Mouse (Mus musculus) thymus, adult 2 months (tissue): ENCODE data around the gene Ppie. TPM values are rescaled to one million over a fixed set of nuclear protein-coding genes. Genes with fewer than 3 reads are reported as not detected.
A peak's percentile ranks its signal among the peaks of the same experiment; 100 is the strongest.
"Not testable (repeated sequence)": the region's sequence is repeated elsewhere in the genome, so short reads cannot be mapped to it uniquely, and the experiment has no call there.

Experiments used
- DNase-seq: peaks from one replicate; pipeline ENCODE4 v3.0.0; 2021
- H3K27ac ChIP-seq: fragments of 200-500 bp; 2 replicates; pipeline ENCODE4 v1.5.1; 2012; ENCODE audit warnings: low read length, control low read depth; ENCODE audit not compliant: control insufficient read depth, insufficient read depth
- H3K27me3 ChIP-seq: fragments of 200-500 bp; 2 replicates; pipeline ENCODE4 v1.6.1; 2012; ENCODE audit warnings: mild to moderate bottlenecking, low read length, moderate library complexity, mixed read lengths; ENCODE audit not compliant: control insufficient read depth, insufficient read depth
- H3K36me3 ChIP-seq: fragments of 200-500 bp; 2 replicates; pipeline ENCODE4 v1.6.1; 2012; ENCODE audit warnings: mild to moderate bottlenecking, low read length, moderate library complexity; ENCODE audit not compliant: control insufficient read depth, insufficient read depth
- H3K4me1 ChIP-seq: fragments of 200-500 bp; replicated peaks from 2 replicates; pipeline ENCODE4 v1.6.1; 2012; ENCODE audit warnings: low read length; ENCODE audit not compliant: control insufficient read depth, insufficient read depth
- H3K4me3 ChIP-seq: fragments of 200-500 bp; 2 replicates; pipeline ENCODE4 v1.5.1; 2012; ENCODE audit warnings: mild to moderate bottlenecking, low read length, control low read depth, moderate library complexity; ENCODE audit not compliant: control insufficient read depth, insufficient read depth
- CTCF ChIP-seq: fragments of 200-500 bp; IDR thresholded peaks from 2 replicates; pipeline ENCODE4 v1.5.1; 2012; ENCODE audit warnings: mild to moderate bottlenecking, control low read depth, low read length, moderate library complexity, borderline replicate concordance; ENCODE audit not compliant: control insufficient read depth, poor library complexity, insufficient read depth; ENCODE audit errors: extremely low read depth
- POLR2A ChIP-seq: fragments of 200-500 bp; IDR thresholded peaks from 2 replicates; pipeline ENCODE4 v1.6.1; 2012; ENCODE audit warnings: mild to moderate bottlenecking, low read length, control low read depth, moderate library complexity; ENCODE audit not compliant: control insufficient read depth, poor library complexity, insufficient read depth; ENCODE audit errors: extremely low read depth
- WGBS: fragments of 180-500 bp; shearing (Covaris S2); methylation state at CpG from one replicate; pipeline ENCODE4 v1.1.7; 2018; 5-methylcytosine and 5-hydroxymethylcytosine counted together
- polyA plus RNA-seq: library from polyadenylated mRNA; depleted of rRNA; stranded (reverse); fragments of >200 nt; gene quantifications from 2 replicates; pipeline ENCODE4 v1.2.3, GENCODE M21; 2012

The Ppie gene
- polyA plus RNA-seq, 1 experiment, result 26.1 TPM

DNA sequence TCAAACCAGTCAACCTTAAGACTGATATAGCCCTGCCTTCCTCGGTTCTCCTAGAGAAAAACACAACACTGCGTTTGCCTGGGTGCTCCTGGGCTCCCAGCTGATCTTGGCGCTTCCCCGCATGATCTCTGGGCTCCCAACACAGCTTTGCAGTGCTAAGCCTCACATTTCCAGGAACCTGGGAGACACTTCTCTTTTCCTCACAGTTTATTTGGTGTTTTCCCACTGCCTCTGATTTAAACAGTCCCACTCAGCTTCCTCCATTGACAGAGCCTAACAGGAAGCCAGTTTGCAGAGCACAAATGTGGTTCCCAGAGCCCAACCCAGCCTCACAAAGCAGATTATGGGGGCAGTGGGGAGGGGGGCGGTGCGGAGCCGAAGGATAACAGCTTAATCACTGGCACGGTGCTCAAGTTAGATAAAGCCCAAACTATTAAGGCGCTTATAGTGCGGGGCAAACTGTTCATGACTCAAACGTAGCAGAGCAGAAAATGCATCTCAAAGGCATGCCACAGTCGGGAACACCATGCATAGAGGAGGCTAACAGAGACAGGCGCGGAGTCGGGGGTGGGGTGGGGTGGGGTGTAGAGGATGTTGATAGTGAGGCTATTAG is 22.7 kb upstream of the Ppie start:
- no peak overlapping the region for H3K4me3 ChIP-seq
- DNase-seq, result no peak
- H3K27me3 ChIP-seq, result no peaks in the 10 kb centered on the region
- no peaks in the 10 kb centered on the region for H3K36me3 ChIP-seq
- no peak for TF ChIP-seq CTCF
- TF ChIP-seq POLR2A, result no peak
- WGBS, result 15% methylated on average over 15 of the region's 15 CpGs
- H3K4me1 ChIP-seq, result no peaks in the 10 kb centered on the region
- H3K27ac ChIP-seq, result no peak overlapping the region

DNA sequence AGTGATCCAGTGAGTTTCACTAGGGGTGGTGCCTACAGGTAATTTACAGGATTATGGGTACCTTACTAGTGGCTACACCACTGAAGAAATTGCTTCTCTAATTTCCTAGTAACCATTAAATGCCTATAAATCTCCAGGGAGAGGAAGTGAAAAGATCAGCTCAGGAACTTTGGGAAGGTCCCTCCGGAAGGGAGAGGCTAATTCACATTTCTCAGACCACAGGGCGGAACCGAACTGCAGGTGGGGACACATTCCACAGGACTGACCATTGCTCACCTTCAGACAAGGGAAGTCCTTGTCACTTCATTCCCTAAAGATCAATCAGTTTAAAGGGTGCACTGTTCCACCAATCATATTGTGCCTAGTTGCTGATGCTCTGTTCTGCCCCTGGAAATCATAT is 21.5 kb upstream of the Ppie start:
- H3K27ac ChIP-seq, H3K4me3 ChIP-seq, H3K4me1 ChIP-seq, H3K27me3 ChIP-seq, H3K36me3 ChIP-seq, DNase-seq: not testable (repeated sequence)
- 92% methylated on average over 3 of the region's 3 CpGs for WGBS

DNA sequence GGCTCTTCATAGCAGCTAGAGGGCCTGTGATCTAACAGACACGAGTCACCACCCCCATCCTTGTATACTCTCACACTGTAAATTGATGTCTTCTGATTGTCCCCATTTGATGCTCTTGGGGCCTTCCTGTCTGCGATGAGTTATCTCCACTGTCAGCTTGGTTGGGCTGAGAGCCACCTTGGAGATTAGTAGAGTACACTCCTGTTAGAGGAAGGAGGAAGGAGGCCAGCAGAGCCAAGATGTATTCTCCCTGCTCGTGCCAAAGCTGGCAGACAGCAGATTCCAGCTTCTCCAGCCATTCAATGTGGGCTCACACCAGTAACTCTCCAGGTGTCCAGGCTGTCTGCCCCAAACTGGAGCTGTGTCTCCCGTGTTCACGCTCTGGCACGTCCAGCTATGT is 20.8 kb upstream of the Ppie start:
- TF ChIP-seq CTCF (no peak), POLR2A (no peak)
- H3K27me3 ChIP-seq, result no peaks in the 10 kb centered on the region
- H3K27ac ChIP-seq, result no peak overlapping the region
- no peak for DNase-seq
- 85% methylated on average over 6 of the region's 6 CpGs for WGBS
- no peaks in the 10 kb centered on the region for H3K36me3 ChIP-seq
- no peak overlapping the region for H3K4me3 ChIP-seq
- H3K4me1 ChIP-seq, result no peaks in the 10 kb centered on the region

DNA sequence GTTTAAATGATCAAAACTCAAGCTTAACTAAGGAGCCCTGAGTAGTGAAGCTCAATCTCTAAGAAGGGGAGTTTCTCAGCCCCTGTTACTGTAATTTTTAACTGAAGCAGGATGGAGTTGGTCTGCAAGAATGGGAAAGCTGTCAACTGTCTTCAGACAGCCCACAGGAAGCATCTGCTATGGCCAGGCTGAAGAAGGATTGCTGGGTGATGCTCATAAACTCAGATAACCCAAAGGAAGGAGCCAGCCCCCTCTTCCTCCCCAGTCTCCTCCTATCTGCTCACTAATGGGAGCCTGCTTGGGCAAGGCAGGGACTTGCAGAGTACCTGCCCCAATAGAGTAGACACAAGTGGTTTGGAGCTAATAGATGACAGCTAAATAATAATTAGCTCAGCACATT is 16.1 kb upstream of the Ppie start:
- Histone ChIP-seq H3K4me1 (no peaks in the 10 kb centered on the region), H3K36me3 (no peaks in the 10 kb centered on the region), H3K4me3 (no peak overlapping the region), H3K27ac (no peak overlapping the region), H3K27me3 (no peaks in the 10 kb centered on the region)
- TF ChIP-seq CTCF, result no peak
- TF ChIP-seq POLR2A, result no peak
- DNase-seq, result no peak

DNA sequence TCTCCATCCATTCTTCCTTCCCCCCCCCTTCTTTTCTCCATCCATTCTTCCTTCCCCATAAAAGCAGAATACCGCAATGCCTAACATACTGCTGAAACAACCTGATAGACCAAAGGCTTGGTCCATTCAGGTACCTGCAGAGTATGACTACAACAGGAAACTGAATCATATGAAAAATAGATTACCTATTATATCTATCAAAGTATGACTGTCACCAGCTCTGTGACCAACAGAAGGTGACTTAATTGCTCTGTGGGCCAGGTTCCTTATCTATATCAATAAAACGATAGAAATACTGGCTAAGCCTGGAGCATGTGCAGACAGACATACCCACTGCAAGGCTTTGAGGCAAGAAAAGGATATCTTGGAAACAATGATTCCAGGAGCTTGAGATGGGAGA is 15.7 kb upstream of the Ppie start:
- Histone ChIP-seq H3K36me3 (no peaks in the 10 kb centered on the region), H3K4me3 (no peak overlapping the region), H3K27ac (no peak overlapping the region), H3K4me1 (no peaks in the 10 kb centered on the region), H3K27me3 (no peaks in the 10 kb centered on the region)
- TF ChIP-seq CTCF (no peak), POLR2A (no peak)
- 64% methylated on average over 2 of the region's 2 CpGs for WGBS
- no peak for DNase-seq

DNA sequence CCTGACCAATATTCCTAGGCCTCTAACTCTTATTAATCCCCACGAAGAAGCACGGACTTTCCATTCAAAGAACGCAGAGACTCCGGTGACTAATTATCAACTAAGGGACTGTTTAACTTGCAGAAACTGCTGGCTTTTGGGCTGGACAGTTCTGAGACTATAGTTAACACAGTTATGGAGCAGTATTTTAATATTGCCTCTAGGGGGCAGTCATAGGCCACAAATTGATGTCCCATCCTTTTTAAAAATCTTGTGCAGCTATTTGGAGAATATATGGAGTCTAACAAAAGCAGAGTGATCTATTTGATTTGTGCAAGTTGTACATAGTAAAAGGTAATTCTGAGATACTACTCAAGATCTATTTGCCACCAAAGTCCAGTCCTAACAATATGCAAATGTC is 15.3 kb upstream of the Ppie start:
- Histone ChIP-seq H3K27me3 (no peaks in the 10 kb centered on the region), H3K4me3 (no peak overlapping the region), H3K36me3 (no peaks in the 10 kb centered on the region), H3K27ac (no peak overlapping the region), H3K4me1 (no peaks in the 10 kb centered on the region)
- peak; percentile 12 for DNase-seq
- TF ChIP-seq POLR2A (no peak), CTCF (no peak)
- 32% methylated on average over 4 of the region's 4 CpGs for WGBS

DNA sequence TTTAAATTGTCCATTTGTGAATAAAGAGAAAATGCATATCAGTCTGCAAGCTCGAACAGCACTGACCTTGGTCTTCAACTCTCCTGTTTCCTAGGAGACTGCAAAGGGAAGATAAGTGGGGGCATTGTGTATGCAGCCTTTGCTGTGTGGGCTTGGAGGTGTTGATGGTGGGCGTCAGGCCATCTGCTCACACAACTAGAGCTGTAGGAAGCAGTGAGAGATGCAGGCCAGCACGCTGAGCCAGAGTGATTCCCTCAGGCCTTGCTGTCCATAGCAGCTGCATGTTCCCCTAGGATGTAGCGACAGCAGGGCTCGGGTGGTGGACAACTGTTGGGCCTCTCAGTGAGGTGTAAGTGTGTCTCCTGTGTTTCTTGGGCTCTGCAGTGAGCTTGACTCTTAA is 13.2 kb upstream of the Ppie start:
- DNase-seq, result no peak
- H3K4me1 ChIP-seq, result peaks cover 2% of the 10 kb centered on the region
- TF ChIP-seq CTCF, result no peak
- no peak for TF ChIP-seq POLR2A
- H3K27ac ChIP-seq, result no peak overlapping the region
- no peaks in the 10 kb centered on the region for H3K36me3 ChIP-seq
- no peak overlapping the region for H3K4me3 ChIP-seq
- H3K27me3 ChIP-seq, result no peaks in the 10 kb centered on the region
- 92% methylated on average over 5 of the region's 5 CpGs for WGBS
